Comparison of ENCODE assay signal across 17 mouse cellular contexts in genomic region chr9:114442893-114443292, GRCm38 (mm10).
"Had no signal": no experiment of that assay in that cellular context is flagged by ENCODE, and none has a peak within 500 bp of the region (broad histone marks: within the 10 kb centered on the region; RNA-seq: fewer than 3 reads in every experiment).

No protein-coding gene starts in this region.

- H3K36me3 ChIP-seq: liver, embryonic 15.5 days; lung, embryonic 15.5 days; midbrain, embryonic 15.5 days; stomach, embryonic 15.5 days had no signal

- DNase-seq: liver, embryonic 13.5 days; liver, postnatal 0 days; lung, adult 2 months; lung, postnatal 14 days; lung, postnatal 36 days; right cerebral cortex, postnatal 14 days; right cerebral cortex, postnatal 4 days; spleen, adult 18-20 months had no signal

- H3K27me3 ChIP-seq: liver, embryonic 13.5 days; liver, embryonic 15.5 days; lung, embryonic 15.5 days; megakaryocyte, embryonic 14.5 days; midbrain, embryonic 13.5 days; midbrain, embryonic 15.5 days; neural tube, embryonic 12.5 days; stomach, embryonic 15.5 days had no signal

- H3K4me3 ChIP-seq: liver, embryonic 13.5 days; liver, embryonic 15.5 days; lung, embryonic 15.5 days; megakaryocyte, embryonic 14.5 days; midbrain, embryonic 13.5 days; midbrain, embryonic 15.5 days; neural tube, embryonic 12.5 days; stomach, embryonic 15.5 days had no signal

- H3K4me1 ChIP-seq: liver, embryonic 13.5 days; liver, embryonic 15.5 days; lung, embryonic 15.5 days; megakaryocyte, embryonic 14.5 days; midbrain, embryonic 13.5 days; midbrain, embryonic 15.5 days; neural tube, embryonic 12.5 days; stomach, embryonic 15.5 days had no signal

- H3K27ac ChIP-seq: liver, embryonic 13.5 days; liver, embryonic 15.5 days; lung, embryonic 15.5 days; macrophage; midbrain, embryonic 13.5 days; midbrain, embryonic 15.5 days; neural tube, embryonic 12.5 days; stomach, embryonic 15.5 days; stomach, postnatal 0 days had no signal
